Mouse (Mus musculus) heart, embryonic 14.5 days (tissue): ENCODE measurements around the gene Tfcp2l1. TPM values are rescaled to one million over a fixed set of nuclear protein-coding genes. Genes with fewer than 3 reads are reported as not detected.

ENCODE experiments used
- ATAC-seq: fragments of 200-750 bp; cut with Nextera tagmentation; 2 replicates; pipeline ENCODE4 v1.8.0; 2017; ENCODE audit warnings: low read depth, moderate TSS enrichment; ENCODE audit not compliant: insufficient number of reproducible peaks, insufficient read depth, low FRiP score
- H3K27ac ChIP-seq, 2 experiments: fragments of 200-500 bp in 1 of 2; fragments of 300-500 bp in 1 of 2; sonication (generic) in 1 of 2; replicated peaks in 1 of 2; 2 replicates each; pipeline ENCODE4 v1.5.1; 2012 to 2014; ENCODE audit warnings: low read depth in 2 of 2, low read length in 2 of 2, control low read depth in 1 of 2, mild to moderate bottlenecking in 1 of 2, mixed read lengths in 1 of 2; ENCODE audit not compliant: control insufficient read depth in 1 of 2, insufficient read depth in 1 of 2
- H3K27me3 ChIP-seq: fragments of 300-500 bp; sonication (generic); 2 replicates; pipeline ENCODE4 v1.6.1; 2014; ENCODE audit warnings: mild to moderate bottlenecking, low read length, control low read depth; ENCODE audit not compliant: control insufficient read depth, insufficient read depth
- H3K36me3 ChIP-seq: fragments of 300-500 bp; sonication (generic); 2 replicates; pipeline ENCODE4 v1.6.1; 2014; ENCODE audit warnings: mild to moderate bottlenecking, control low read depth, low read length, mixed read lengths; ENCODE audit not compliant: control insufficient read depth, insufficient read depth
- H3K4me1 ChIP-seq, 2 experiments: fragments of 200-500 bp in 1 of 2; fragments of 300-500 bp in 1 of 2; sonication (generic) in 1 of 2; 2 replicates each; pipeline ENCODE4 v1.6.1; 2012 to 2014; ENCODE audit warnings: low read length in 2 of 2, control low read depth in 1 of 2, mixed read lengths in 1 of 2; ENCODE audit not compliant: control insufficient read depth in 2 of 2, insufficient read depth in 2 of 2
- H3K4me2 ChIP-seq: fragments of 300-500 bp; sonication (generic); 2 replicates; pipeline ENCODE4 v1.6.1; 2014; ENCODE audit warnings: mild to moderate bottlenecking, low read length
- H3K4me3 ChIP-seq, 2 experiments: fragments of 200-500 bp in 1 of 2; fragments of 300-500 bp in 1 of 2; sonication (generic) in 1 of 2; 2 replicates each; pipeline ENCODE4 v1.5.1; 2012 to 2014; ENCODE audit warnings: low read length in 2 of 2, mild to moderate bottlenecking in 2 of 2, control low read depth in 1 of 2, low read depth in 1 of 2, moderate library complexity in 1 of 2; ENCODE audit not compliant: control insufficient read depth in 1 of 2, insufficient read depth in 1 of 2
- H3K9ac ChIP-seq: fragments of 300-500 bp; sonication (generic); 2 replicates; pipeline ENCODE4 v1.6.1; 2014; ENCODE audit warnings: mild to moderate bottlenecking, low read length
- H3K9me3 ChIP-seq: fragments of 300-500 bp; sonication (generic); 2 replicates; pipeline ENCODE4 v1.6.1; 2016; ENCODE audit warnings: low read length, control low read depth; ENCODE audit not compliant: control insufficient read depth
- WGBS: fragments of 180-500 bp; shearing (Covaris S2); extraction: QIAGEN DNeasy Blood & Tissue Kit; methylation state at CpG from one replicate; pipeline ENCODE4 v1.1.7; 2014; 5-methylcytosine and 5-hydroxymethylcytosine counted together
- polyA plus RNA-seq: library from polyadenylated mRNA; unstranded; fragments of >200 nt; fragmentation: Nextera tagmentation; extraction: Ambion mirVana; gene quantifications from 2 replicates; pipeline ENCODE4 v1.2.1, GENCODE M21; 2014

Gene Tfcp2l1
- polyA plus RNA-seq, 1 experiment from 2014 or later, result 1.3 TPM

GRCm38 (mm10) chr1:118718055-118718454, 90.3 kb downstream of the Tfcp2l1 start:
- H3K36me3 ChIP-seq, result no peaks in the 10 kb centered on the region
- ATAC-seq, result no peak
- WGBS, result 77% methylated on average over 6 of the region's 6 CpGs

GRCm38 (mm10) chr1:118719699-118720098, 92.0 kb downstream of the Tfcp2l1 start:
- no peaks in the 10 kb centered on the region for H3K27me3 ChIP-seq
- no peak overlapping the region for H3K27ac ChIP-seq
- no peak overlapping the region for H3K9ac ChIP-seq
- H3K4me3 ChIP-seq, result no peak overlapping the region
- ATAC-seq, result no peak
- H3K36me3 ChIP-seq, result no peaks in the 10 kb centered on the region
- no peak overlapping the region for H3K4me2 ChIP-seq
- H3K9me3 ChIP-seq, result peaks cover 4% of the 10 kb centered on the region; the same call in 1 of the 2 replicates
- H3K4me1 ChIP-seq, result no peaks in the 10 kb centered on the region
- WGBS, result 84% methylated on average over 2 of the region's 2 CpGs

More at GRCm38 (mm10) chr1:118718055-118718454, 90.3 kb downstream of the Tfcp2l1 start:
- H3K27me3 ChIP-seq, result no peaks in the 10 kb centered on the region
- no peaks in the 10 kb centered on the region for H3K4me1 ChIP-seq
- H3K27ac ChIP-seq, result no peak overlapping the region
- no peak overlapping the region for H3K4me3 ChIP-seq
- no peak overlapping the region for H3K9ac ChIP-seq
- H3K4me2 ChIP-seq, result no peak overlapping the region
- peaks cover 4% of the 10 kb centered on the region; the same call in 1 of the 2 replicates for H3K9me3 ChIP-seq

DNA sequence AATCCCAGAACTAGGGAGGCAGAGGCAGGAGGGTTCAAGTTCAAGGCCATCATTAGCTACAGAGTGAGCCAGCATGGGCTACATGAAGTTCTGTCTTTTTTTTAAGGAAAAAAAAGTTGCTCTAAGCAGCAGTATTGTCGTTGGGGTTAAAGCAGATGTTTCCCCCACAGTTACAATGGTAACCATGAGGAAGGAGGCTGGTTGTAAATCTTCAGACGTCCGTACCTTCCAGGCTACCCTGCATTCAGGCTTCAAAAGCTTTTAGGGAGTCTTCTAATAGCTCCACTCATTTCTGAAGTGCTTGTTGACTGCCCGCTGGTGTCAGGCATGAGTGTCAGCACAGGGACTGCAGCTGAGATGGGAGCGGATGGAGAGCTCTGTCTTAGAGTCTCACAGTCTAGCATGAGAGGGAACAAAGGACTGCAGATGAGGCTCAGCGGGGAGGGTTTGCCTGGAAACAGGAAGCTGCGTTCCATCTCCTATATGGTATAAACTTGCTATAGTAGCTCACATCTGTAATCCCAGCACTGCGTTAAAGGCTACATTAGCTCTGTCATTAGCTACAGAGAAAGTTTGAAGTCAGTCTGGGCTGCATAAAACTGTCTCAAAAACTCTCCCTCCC, 92.8 kb downstream of the Tfcp2l1 start:
- Histone ChIP-seq H3K4me2 (no peak overlapping the region), H3K9ac (no peak overlapping the region), H3K9me3 (peaks cover 4% of the 10 kb centered on the region; the same call in 1 of the 2 replicates), H3K36me3 (no peaks in the 10 kb centered on the region), H3K4me3 (no peak overlapping the region), H3K4me1 (no peaks in the 10 kb centered on the region), H3K27me3 (no peaks in the 10 kb centered on the region), H3K27ac (no peak overlapping the region)
- no peak for ATAC-seq
- WGBS, result 31% methylated on average over 8 of the region's 8 CpGs

DNA sequence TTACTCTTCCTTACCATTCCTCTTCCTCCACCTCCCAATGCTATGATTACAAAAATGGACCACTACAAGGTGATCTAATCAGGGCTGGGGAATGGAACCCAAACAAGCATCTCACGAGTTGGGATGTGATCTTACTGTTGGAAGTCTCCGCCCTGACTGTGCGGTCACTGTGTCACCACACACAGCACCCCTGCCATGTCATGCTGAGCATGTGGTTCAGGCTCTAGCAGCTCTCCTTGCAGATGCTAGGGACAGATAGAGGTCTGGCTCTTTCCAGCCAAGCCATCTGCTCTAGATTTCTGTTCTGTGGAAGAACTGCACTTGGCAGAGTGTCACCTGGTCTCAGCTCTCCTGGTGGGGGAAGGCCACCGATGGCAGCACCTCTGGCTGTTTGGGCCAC, 99.3 kb downstream of the Tfcp2l1 start:
- Histone ChIP-seq H3K36me3 (no peaks in the 10 kb centered on the region), H3K4me1 (no peaks in the 10 kb centered on the region), H3K27ac (no peak overlapping the region), H3K27me3 (no peaks in the 10 kb centered on the region), H3K4me3 (no peak overlapping the region), H3K4me2 (no peak overlapping the region), H3K9me3 (peaks cover 2% of the 10 kb centered on the region; the same call in 1 of the 2 replicates), H3K9ac (no peak overlapping the region)
- 81% methylated on average over 4 of the region's 4 CpGs for WGBS
- ATAC-seq, result no peak

DNA sequence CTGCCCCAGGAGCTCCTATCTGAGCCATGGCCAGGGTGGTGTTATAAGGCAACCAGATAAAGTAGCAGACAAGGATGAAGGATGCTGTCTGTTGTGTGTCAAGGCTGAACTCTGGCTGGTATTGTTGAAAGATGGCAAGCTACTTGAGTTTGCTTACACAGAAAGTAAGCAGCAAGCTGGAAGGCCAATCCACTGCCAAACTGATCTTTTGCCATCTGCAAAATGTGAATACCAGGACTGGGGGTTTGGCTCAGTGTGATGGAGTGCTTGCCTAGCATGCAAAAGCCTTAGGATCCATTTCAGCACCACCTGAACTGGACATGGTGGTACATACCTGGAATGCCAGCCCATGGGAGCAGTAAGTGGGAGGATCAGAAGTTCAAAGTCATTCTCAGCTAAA, 101.1 kb downstream of the Tfcp2l1 start:
- Histone ChIP-seq H3K4me2 (no peak overlapping the region), H3K27me3 (no peaks in the 10 kb centered on the region), H3K9me3 (no peaks in the 10 kb centered on the region), H3K4me1 (no peaks in the 10 kb centered on the region), H3K36me3 (no peaks in the 10 kb centered on the region), H3K9ac (no peak overlapping the region), H3K4me3 (no peak overlapping the region), H3K27ac (no peak overlapping the region)
- ATAC-seq, result no peak

Other genes starting within 250 kb of the Tfcp2l1 start
- 117 and 128 TPM in 2 replicates for gene Clasp1, start 238.9 kb upstream of the Tfcp2l1 start, polyA plus RNA-seq